Mouse (Mus musculus): ENCODE data around the gene Ubtf. TPM values are rescaled to one million over a fixed set of nuclear protein-coding genes. Genes with fewer than 3 reads are reported as not detected.

Gene Ubtf
- polyA plus RNA-seq, 1 experiment from 2014 or later: 51.0 TPM

Other genes starting within 250 kb of the Ubtf start
- 6.0 and 9.3 TPM in 2 replicates for gene Mpp2, start 231.2 kb downstream of the Ubtf start, polyA plus RNA-seq (2015; fragmentation: Nextera tagmentation; extraction: Ambion mirVana)
- not detected in 2 replicates for gene Ppy, start 218.4 kb downstream of the Ubtf start, polyA plus RNA-seq (2015; fragmentation: Nextera tagmentation; extraction: Ambion mirVana)
- not detected in 2 replicates for gene Pyy, start 211.9 kb downstream of the Ubtf start, polyA plus RNA-seq (2015; fragmentation: Nextera tagmentation; extraction: Ambion mirVana)
- 0.24 TPM in 1 of 2 replicates, not detected in the other for gene Nags, start 174.2 kb downstream of the Ubtf start, polyA plus RNA-seq (2015; fragmentation: Nextera tagmentation; extraction: Ambion mirVana)
- 30.6 and 35.9 TPM in 2 replicates for gene Tmem101, start 163.3 kb downstream of the Ubtf start, polyA plus RNA-seq (2015; fragmentation: Nextera tagmentation; extraction: Ambion mirVana)
- 74.6 and 83.4 TPM in 2 replicates for gene Lsm12, start 134.4 kb downstream of the Ubtf start, polyA plus RNA-seq (2015; fragmentation: Nextera tagmentation; extraction: Ambion mirVana)
- 20.9 and 23.3 TPM in 2 replicates for gene G6pc3, start 130.1 kb downstream of the Ubtf start, polyA plus RNA-seq (2015; fragmentation: Nextera tagmentation; extraction: Ambion mirVana)
- 76.7 and 86.8 TPM in 2 replicates for gene Hdac5, start 89.6 kb downstream of the Ubtf start, polyA plus RNA-seq (2015; fragmentation: Nextera tagmentation; extraction: Ambion mirVana)
- 8.3 and 12.7 TPM in 2 replicates for gene BC030867, start 70.9 kb downstream of the Ubtf start, polyA plus RNA-seq (2015; fragmentation: Nextera tagmentation; extraction: Ambion mirVana)
- 0.05 and 0.06 TPM in 2 replicates for gene Asb16, start 51.0 kb downstream of the Ubtf start, polyA plus RNA-seq (2015; fragmentation: Nextera tagmentation; extraction: Ambion mirVana)
- gene Tmub2, start 34.8 kb downstream of the Ubtf start, polyA plus RNA-seq (2015; fragmentation: Nextera tagmentation; extraction: Ambion mirVana): 36.4 and 43.1 TPM in 2 replicates
- gene Atxn7l3, start 23.1 kb downstream of the Ubtf start, polyA plus RNA-seq (2015; fragmentation: Nextera tagmentation; extraction: Ambion mirVana): 6.8 and 8.9 TPM in 2 replicates
- 20.2 and 31.9 TPM in 2 replicates for gene Slc4a1, start 46.5 kb upstream of the Ubtf start, polyA plus RNA-seq (2015; fragmentation: Nextera tagmentation; extraction: Ambion mirVana)
- gene Rundc3a, start 73.7 kb upstream of the Ubtf start, polyA plus RNA-seq (2015; fragmentation: Nextera tagmentation; extraction: Ambion mirVana): 0.64 and 2.5 TPM in 2 replicates
- gene Slc25a39, start 88.2 kb upstream of the Ubtf start, polyA plus RNA-seq (2015; fragmentation: Nextera tagmentation; extraction: Ambion mirVana): 293 and 321 TPM in 2 replicates
- gene Grn, start 110.6 kb upstream of the Ubtf start, polyA plus RNA-seq (2015; fragmentation: Nextera tagmentation; extraction: Ambion mirVana): 198 and 242 TPM in 2 replicates
- 2.7 and 5.7 TPM in 2 replicates for gene Fam171a2, start 127.9 kb upstream of the Ubtf start, polyA plus RNA-seq (2015; fragmentation: Nextera tagmentation; extraction: Ambion mirVana)
- 8.7 TPM in 2 replicates for gene Itga2b, start 150.4 kb upstream of the Ubtf start, polyA plus RNA-seq (2015; fragmentation: Nextera tagmentation; extraction: Ambion mirVana)
- gene Gpatch8, start 236.7 kb upstream of the Ubtf start, polyA plus RNA-seq (2015; fragmentation: Nextera tagmentation; extraction: Ambion mirVana): 34.4 and 38.4 TPM in 2 replicates